Mouse (Mus musculus): ENCODE measurements at regions not wholly inside any gene's neighbourhood (a gene's known extent, or its start where the extent isn't known, plus 50 kb on each side); places are given as distances from the start of the nearest gene placed in this dataset.

DNA sequence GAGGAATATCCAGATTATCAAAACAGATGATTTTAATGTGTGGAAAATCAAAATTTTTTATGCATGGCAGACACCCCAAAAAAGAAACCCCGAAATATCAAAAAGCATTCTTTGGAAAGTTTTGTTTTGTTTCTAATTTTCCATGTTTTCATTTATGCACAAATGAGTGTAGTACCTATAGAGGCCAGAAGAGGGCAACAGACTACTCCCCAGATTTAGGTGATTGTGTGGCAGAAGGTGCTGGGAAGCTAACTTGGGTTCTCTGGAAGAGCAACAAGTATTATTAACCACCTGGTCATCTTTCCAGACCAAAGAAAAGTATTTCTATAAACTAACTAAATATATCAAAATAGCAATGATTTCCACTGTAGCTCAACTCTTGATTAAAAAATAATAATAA, 137.2 kb downstream of the Cdc5l start:
- H3K36me3 ChIP-seq (ENCODE audit: control insufficient read depth, insufficient read depth, low read length), result no peaks in the 10 kb centered on the region
- H3K4me2 ChIP-seq (ENCODE audit: low read depth, low read length), result no peak overlapping the region
- H3K4me3 ChIP-seq (ENCODE audit: low read depth, low read length), result no peak overlapping the region
- no peaks in the 10 kb centered on the region for H3K4me1 ChIP-seq (ENCODE audit: control insufficient read depth, insufficient read depth, low read length)
- no peak overlapping the region for H3K27ac ChIP-seq (ENCODE audit: low read depth, low read length)
- H3K9ac ChIP-seq (replicated peaks; ENCODE audit: low read depth, low read length), result no peak overlapping the region
- H3K9me3 ChIP-seq (ENCODE audit: control insufficient read depth, low read length), result no peaks in the 10 kb centered on the region
- 92% methylated on average over 1 of the region's 1 CpGs for WGBS
- no peaks in the 10 kb centered on the region for H3K27me3 ChIP-seq (ENCODE audit: control insufficient read depth, insufficient read depth, low read length)
- no peak for ATAC-seq (ENCODE audit: low read depth)

DNA sequence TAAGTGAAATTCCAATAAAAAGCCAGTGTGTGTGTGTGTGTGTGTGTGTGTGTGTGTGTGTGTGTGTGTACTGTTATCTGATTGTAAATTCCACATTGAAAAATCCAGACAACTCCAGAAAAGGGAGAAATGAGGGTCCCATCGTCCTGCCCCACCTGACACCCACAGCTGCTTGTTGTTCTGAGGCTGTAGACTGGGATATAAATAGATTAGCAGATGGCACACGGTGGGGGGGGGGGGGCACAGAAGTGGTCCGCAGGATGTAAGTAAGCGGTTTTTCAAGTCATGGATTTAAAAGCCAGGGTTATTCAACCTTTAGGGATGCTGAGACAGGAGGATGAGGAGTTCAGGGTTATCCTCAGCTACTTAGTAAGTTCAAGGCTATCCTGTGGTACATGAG, 138.7 kb downstream of the Cdc5l start:
- H3K36me3 ChIP-seq (ENCODE audit: control insufficient read depth, insufficient read depth, low read length), result no peaks in the 10 kb centered on the region
- ATAC-seq (ENCODE audit: low read depth), result no peak
- no peaks in the 10 kb centered on the region for H3K9me3 ChIP-seq (ENCODE audit: control insufficient read depth, low read length)
- no peak overlapping the region for H3K9ac ChIP-seq (replicated peaks; ENCODE audit: low read depth, low read length)
- H3K4me2 ChIP-seq (ENCODE audit: low read depth, low read length), result no peak overlapping the region
- WGBS, result 67% methylated on average over 4 of the region's 4 CpGs
- H3K27ac ChIP-seq (ENCODE audit: low read depth, low read length), result no peak overlapping the region
- H3K4me1 ChIP-seq (ENCODE audit: control insufficient read depth, insufficient read depth, low read length), result no peaks in the 10 kb centered on the region
- no peak overlapping the region for H3K4me3 ChIP-seq (ENCODE audit: low read depth, low read length)
- H3K27me3 ChIP-seq (ENCODE audit: control insufficient read depth, insufficient read depth, low read length), result no peaks in the 10 kb centered on the region

DNA sequence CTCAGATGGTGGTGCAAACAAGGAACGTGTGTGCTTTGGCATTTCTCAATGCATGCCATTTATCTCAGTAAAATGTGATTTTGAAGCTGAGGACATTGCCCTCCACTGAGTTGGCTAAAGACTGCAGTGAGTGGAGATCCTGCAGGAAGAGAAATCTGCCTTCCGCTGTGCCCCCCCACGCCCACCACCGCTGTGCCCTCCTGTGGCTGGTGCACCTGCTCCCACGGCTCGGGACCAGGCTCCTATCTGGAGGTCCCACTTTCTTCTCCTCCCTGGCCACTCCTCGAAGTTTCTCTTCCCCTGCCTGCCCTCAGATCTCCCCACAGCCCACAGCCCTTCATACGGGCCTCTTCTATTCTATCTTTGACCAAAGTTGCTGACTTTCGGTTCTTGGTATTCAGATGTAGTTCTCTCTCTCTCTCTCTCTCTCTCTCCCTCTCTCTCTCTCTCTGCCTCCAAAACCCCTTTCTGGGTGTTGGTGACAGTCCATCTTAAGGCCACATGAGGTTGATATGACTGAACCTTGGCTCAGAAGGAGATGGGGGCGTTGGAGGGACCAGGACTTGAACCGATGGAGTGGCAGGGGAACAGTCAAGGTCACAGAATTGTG, 139.2 kb downstream of the Cdc5l start:
- Histone ChIP-seq H3K9ac (replicated peaks; ENCODE audit: low read depth, low read length) (no peak overlapping the region), H3K4me2 (ENCODE audit: low read depth, low read length) (no peak overlapping the region), H3K9me3 (ENCODE audit: control insufficient read depth, low read length) (no peaks in the 10 kb centered on the region), H3K27me3 (ENCODE audit: control insufficient read depth, insufficient read depth, low read length) (no peaks in the 10 kb centered on the region), H3K36me3 (ENCODE audit: control insufficient read depth, insufficient read depth, low read length) (no peaks in the 10 kb centered on the region), H3K4me1 (ENCODE audit: control insufficient read depth, insufficient read depth, low read length) (no peaks in the 10 kb centered on the region), H3K27ac (ENCODE audit: low read depth, low read length) (no peak overlapping the region), H3K4me3 (ENCODE audit: low read depth, low read length) (no peak overlapping the region)
- ATAC-seq (ENCODE audit: low read depth), result no peak
- WGBS, result 87% methylated on average over 11 of the region's 11 CpGs

DNA sequence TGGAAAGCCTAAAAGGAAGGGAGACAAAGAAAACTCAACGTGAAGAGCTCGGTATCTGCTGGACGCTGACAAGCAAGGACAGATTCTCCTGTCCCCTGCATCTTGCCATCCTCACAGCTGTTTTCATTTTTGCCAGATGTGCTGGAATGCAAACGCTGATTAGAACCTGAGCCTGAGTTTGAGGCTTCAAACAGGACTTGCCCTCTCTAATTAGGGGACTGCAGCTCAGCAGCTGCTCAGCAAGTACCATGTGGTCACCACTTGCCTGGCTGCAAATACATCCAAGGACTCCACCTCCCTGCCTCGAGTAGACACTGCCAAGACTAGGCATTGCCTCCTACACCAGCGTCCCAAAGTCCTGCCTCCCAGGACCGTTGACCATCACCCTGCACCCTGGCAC, 140.7 kb downstream of the Cdc5l start:
- H3K4me1 ChIP-seq (ENCODE audit: control insufficient read depth, insufficient read depth, low read length), result no peaks in the 10 kb centered on the region
- WGBS, result 86% methylated on average over 7 of the region's 7 CpGs
- H3K27ac ChIP-seq (ENCODE audit: low read depth, low read length), result no peak overlapping the region
- ATAC-seq (ENCODE audit: low read depth), result no peak
- H3K9ac ChIP-seq (replicated peaks; ENCODE audit: low read depth, low read length), result no peak overlapping the region
- no peaks in the 10 kb centered on the region for H3K27me3 ChIP-seq (ENCODE audit: control insufficient read depth, insufficient read depth, low read length)
- H3K4me2 ChIP-seq (ENCODE audit: low read depth, low read length), result no peak overlapping the region
- H3K9me3 ChIP-seq (ENCODE audit: control insufficient read depth, low read length), result no peaks in the 10 kb centered on the region
- H3K36me3 ChIP-seq (ENCODE audit: control insufficient read depth, insufficient read depth, low read length), result no peaks in the 10 kb centered on the region
- H3K4me3 ChIP-seq (ENCODE audit: low read depth, low read length), result no peak overlapping the region

DNA sequence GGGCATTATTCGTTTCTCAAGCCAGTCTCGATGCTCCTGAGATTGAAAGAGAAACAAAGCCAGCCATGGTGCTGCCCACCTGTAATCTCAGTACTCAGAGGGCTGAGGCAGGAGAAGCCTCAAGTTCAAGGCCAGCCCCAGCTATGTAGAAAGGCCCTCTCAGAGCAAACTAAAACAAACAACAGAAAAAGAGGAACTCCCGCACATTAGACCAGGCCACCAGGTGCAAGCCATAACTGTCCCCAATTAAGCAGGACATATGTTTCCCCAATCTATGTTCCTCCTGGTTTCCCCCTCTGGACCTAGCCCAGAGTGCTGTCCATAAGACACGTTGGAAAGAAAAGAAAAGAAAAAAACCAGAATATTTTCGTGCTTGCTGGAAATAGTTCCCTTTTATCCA, 142.5 kb downstream of the Cdc5l start:
- no peak overlapping the region for H3K27ac ChIP-seq (ENCODE audit: low read depth, low read length)
- no peak overlapping the region for H3K9ac ChIP-seq (replicated peaks; ENCODE audit: low read depth, low read length)
- H3K4me2 ChIP-seq (ENCODE audit: low read depth, low read length), result no peak overlapping the region
- no peaks in the 10 kb centered on the region for H3K36me3 ChIP-seq (ENCODE audit: control insufficient read depth, insufficient read depth, low read length)
- no peaks in the 10 kb centered on the region for H3K4me1 ChIP-seq (ENCODE audit: control insufficient read depth, insufficient read depth, low read length)
- WGBS, result 64% methylated on average over 5 of the region's 5 CpGs
- H3K27me3 ChIP-seq (ENCODE audit: control insufficient read depth, insufficient read depth, low read length), result no peaks in the 10 kb centered on the region
- no peak for ATAC-seq (ENCODE audit: low read depth)
- H3K9me3 ChIP-seq (ENCODE audit: control insufficient read depth, low read length), result no peaks in the 10 kb centered on the region
- no peak overlapping the region for H3K4me3 ChIP-seq (ENCODE audit: low read depth, low read length)

DNA sequence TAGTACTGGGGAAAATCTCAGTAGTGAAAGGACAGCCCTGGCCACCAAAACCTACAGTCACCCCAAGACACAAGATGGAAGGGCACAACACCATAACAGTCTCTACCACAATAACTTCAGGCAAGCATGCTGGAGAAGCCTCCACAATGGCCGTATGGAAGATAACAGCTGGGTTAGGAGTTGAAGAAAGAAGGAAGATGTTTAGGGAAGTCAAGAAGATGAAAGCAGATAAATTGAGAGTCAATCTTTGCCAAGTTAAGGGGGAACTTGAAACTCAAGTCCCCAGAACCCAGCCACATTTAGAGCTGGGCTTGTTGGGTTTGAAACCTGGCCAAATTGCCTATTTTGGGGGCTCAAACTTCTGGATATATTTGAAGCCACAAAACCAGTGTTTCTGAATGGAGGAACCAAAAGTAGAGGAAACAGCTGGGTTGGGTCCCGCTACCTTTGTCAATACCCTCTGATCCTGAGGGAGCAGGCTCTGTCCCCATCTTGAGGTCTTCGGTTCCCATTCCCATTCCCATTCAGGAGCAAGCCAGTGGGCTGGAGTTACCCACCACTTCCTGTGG, 147.8 kb downstream of the Cdc5l start:
- Histone ChIP-seq H3K27me3 (ENCODE audit: control insufficient read depth, insufficient read depth, low read length) (no peaks in the 10 kb centered on the region), H3K4me1 (ENCODE audit: control insufficient read depth, insufficient read depth, low read length) (no peaks in the 10 kb centered on the region), H3K9ac (replicated peaks; ENCODE audit: low read depth, low read length) (no peak overlapping the region), H3K4me3 (ENCODE audit: low read depth, low read length) (no peak overlapping the region), H3K27ac (ENCODE audit: low read depth, low read length) (no peak overlapping the region), H3K9me3 (ENCODE audit: control insufficient read depth, low read length) (no peaks in the 10 kb centered on the region), H3K36me3 (ENCODE audit: control insufficient read depth, insufficient read depth, low read length) (no peaks in the 10 kb centered on the region), H3K4me2 (ENCODE audit: low read depth, low read length) (no peak overlapping the region)
- ATAC-seq (ENCODE audit: low read depth), result no peak
- WGBS, result 95% methylated on average over 3 of the region's 3 CpGs

DNA sequence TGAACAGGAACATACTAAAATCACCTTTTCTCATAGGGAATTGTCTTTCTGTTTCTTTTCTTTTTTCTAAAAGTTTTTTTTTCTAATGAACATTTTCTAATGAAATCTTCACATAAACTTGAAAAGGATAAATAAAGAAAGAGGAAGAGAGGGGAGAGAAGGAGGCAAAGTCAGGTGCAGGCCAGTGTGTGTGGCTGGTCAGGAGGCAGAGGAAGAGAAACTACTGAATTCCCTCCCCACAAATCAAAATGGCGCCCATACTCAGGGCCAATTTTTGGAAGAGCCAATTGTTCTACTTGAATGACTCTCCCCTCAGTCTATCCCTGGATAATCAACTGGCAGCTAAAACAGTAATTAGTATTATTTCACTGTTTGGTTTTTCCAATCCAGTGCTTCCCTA, 152.0 kb downstream of the Cdc5l start:
- no peak for ATAC-seq (ENCODE audit: low read depth)
- WGBS, result 89% methylated on average over 1 of the region's 1 CpGs
- no peak overlapping the region for H3K27ac ChIP-seq (ENCODE audit: low read depth, low read length)
- H3K27me3 ChIP-seq (ENCODE audit: control insufficient read depth, insufficient read depth, low read length), result no peaks in the 10 kb centered on the region
- no peaks in the 10 kb centered on the region for H3K9me3 ChIP-seq (ENCODE audit: control insufficient read depth, low read length)
- no peak overlapping the region for H3K4me3 ChIP-seq (ENCODE audit: low read depth, low read length)
- no peaks in the 10 kb centered on the region for H3K36me3 ChIP-seq (ENCODE audit: control insufficient read depth, insufficient read depth, low read length)
- H3K9ac ChIP-seq (replicated peaks; ENCODE audit: low read depth, low read length), result no peak overlapping the region
- no peak overlapping the region for H3K4me2 ChIP-seq (ENCODE audit: low read depth, low read length)
- peaks cover 8% of the 10 kb centered on the region for H3K4me1 ChIP-seq (ENCODE audit: control insufficient read depth, insufficient read depth, low read length)

DNA sequence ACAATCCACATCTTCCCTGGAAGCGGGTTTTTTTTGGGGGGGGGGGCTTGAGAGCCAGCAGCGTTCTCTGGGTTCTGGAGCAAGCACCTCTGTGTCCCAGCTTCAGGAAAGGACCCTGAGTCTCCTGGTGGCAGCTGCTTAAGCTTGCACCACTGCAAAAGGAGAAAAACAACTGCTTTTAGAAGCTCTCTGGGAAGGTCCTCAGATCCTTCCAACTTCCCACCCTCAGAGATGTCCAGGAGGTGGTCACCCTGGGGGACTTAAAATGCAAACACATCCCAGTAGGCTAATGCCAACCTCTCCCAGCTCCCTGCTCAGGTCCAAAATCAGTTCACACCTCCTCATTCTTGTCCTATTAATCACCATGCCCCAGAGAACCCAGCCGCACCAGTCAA, 153.7 kb downstream of the Cdc5l start:
- 1% methylated on average over 3 of the region's 3 CpGs for WGBS
- peak overlapping the region; percentile 32; the same call in 1 of the 2 replicates for H3K4me2 ChIP-seq (ENCODE audit: low read depth, low read length)
- no peak overlapping the region for H3K27ac ChIP-seq (ENCODE audit: low read depth, low read length)
- no peak overlapping the region for H3K4me3 ChIP-seq (ENCODE audit: low read depth, low read length)
- no peaks in the 10 kb centered on the region for H3K27me3 ChIP-seq (ENCODE audit: control insufficient read depth, insufficient read depth, low read length)
- H3K9ac ChIP-seq (replicated peaks; ENCODE audit: low read depth, low read length), result no peak overlapping the region
- ATAC-seq (ENCODE audit: low read depth), result no peak
- H3K4me1 ChIP-seq (ENCODE audit: control insufficient read depth, insufficient read depth, low read length), result peaks cover 8% of the 10 kb centered on the region
- H3K36me3 ChIP-seq (ENCODE audit: control insufficient read depth, insufficient read depth, low read length), result no peaks in the 10 kb centered on the region
- H3K9me3 ChIP-seq (ENCODE audit: control insufficient read depth, low read length), result no peaks in the 10 kb centered on the region

DNA sequence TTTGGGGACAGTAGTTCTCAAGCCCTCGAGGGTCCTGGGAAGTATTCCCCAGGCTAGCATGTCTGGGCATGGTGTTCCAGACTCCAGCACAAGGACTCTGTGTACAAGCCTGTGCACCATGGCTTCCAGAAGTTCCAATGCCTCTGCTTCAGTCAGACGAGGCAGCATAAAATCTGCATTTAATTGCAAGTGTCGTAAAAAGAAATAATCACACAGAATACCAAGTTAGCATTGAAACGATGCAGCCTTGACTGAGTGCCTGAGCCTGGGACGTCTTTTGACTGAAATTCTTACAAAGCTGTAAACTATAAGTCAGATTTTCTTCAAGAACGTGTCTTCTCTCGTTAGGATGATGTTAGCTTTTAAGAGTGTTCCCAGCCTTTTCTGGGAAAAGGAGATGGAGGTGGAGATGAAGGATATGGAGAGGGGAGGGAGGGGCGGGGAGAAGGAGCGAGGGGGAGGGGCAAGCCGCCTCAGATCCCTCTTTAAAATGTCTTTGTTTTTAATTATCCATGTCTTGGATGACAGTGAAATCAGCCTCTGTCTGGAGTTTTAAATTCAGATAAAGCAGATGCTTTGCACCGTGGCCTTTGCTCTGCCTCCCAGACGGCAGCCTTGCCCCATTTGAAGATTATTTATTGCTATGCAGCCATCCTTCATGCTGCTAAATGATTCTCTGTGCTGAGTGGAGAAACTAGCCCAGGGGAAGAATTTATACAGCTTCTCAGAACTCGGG, 154.3 kb downstream of the Cdc5l start:
- peak overlapping the region; percentile 32 for H3K4me2 ChIP-seq (ENCODE audit: low read depth, low read length)

More for the DNA sequence above, 154.3 kb downstream of the Cdc5l start:
- no peak overlapping the region for H3K9ac ChIP-seq (replicated peaks; ENCODE audit: low read depth, low read length)
- H3K27ac ChIP-seq (ENCODE audit: low read depth, low read length), result no peak overlapping the region
- H3K27me3 ChIP-seq (ENCODE audit: control insufficient read depth, insufficient read depth, low read length), result no peaks in the 10 kb centered on the region
- H3K9me3 ChIP-seq (ENCODE audit: control insufficient read depth, low read length), result no peaks in the 10 kb centered on the region
- H3K4me1 ChIP-seq (ENCODE audit: control insufficient read depth, insufficient read depth, low read length), result peaks cover 8% of the 10 kb centered on the region
- H3K36me3 ChIP-seq (ENCODE audit: control insufficient read depth, insufficient read depth, low read length), result no peaks in the 10 kb centered on the region
- no peak overlapping the region for H3K4me3 ChIP-seq (ENCODE audit: low read depth, low read length)
- WGBS, result 16% methylated on average over 13 of the region's 13 CpGs
- ATAC-seq (ENCODE audit: low read depth), result peak; percentile 66
